Mouse (Mus musculus): ENCODE measurements at regions not wholly inside any gene's neighbourhood (a gene's known extent, or its start where the extent isn't known, plus 50 kb on each side); places are given as distances from the start of the nearest gene placed in this dataset.

DNA sequence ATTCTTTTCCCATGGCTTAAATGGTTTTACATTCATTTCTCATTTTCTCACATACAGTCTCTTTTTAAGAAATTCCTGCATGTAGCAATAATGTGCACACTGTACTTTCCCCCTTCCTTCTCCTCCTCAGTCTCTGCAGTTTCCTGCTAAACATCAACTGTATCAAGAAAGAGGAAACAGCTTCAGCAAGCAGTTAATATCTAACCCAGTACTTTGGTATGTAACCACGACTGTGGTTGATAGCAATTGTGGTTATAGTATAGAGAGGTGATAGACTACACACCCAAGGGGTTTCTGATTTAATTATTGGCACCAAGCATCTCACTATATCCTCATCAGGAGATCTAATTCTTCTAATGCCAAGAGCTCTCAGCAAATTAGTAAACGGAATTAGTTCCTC, 52.8 kb upstream of the Eci2 start:
- Histone ChIP-seq H3K27ac (no peak overlapping the region), H3K36me3 (no peaks in the 10 kb centered on the region), H3K4me2 (no peak overlapping the region), H3K4me1 (replicated peaks) (no peaks in the 10 kb centered on the region), H3K9me3 (replicated peaks) (no peaks in the 10 kb centered on the region), H3K9ac (no peak overlapping the region), H3K27me3 (no peaks in the 10 kb centered on the region), H3K4me3 (replicated peaks) (no peak overlapping the region)
- ATAC-seq (ENCODE audit: low read depth) (no peak), DNase-seq (no peak)
- WGBS (ENCODE audit: insufficient replicate concordance), result 16% methylated on average over 2 of the region's 2 CpGs

DNA sequence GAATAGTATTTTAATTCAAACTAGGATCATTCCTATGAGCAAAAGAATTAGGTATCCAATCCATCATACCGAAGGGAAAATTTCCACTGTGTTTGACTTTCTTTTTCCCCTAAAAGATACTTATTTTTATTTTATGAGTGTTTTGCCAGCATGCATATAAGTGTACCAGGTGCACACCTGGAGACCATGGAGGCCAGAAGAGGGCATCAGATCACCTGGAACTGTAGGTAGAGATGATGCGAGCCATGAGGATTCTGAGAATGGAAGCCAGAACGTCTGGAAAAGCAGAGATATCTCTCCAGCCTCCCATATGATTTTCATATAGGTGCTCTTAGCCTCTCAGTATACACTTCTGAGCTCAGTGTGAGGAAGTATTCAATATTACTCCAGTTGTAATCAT, 58.5 kb upstream of the Eci2 start:
- WGBS (ENCODE audit: insufficient replicate concordance), result 67% methylated on average over 3 of the region's 3 CpGs
- no peak overlapping the region for H3K4me3 ChIP-seq (replicated peaks)
- H3K27ac ChIP-seq, result no peak overlapping the region
- no peak for ATAC-seq (ENCODE audit: low read depth)
- H3K36me3 ChIP-seq, result no peaks in the 10 kb centered on the region
- no peak overlapping the region for H3K9ac ChIP-seq
- no peaks in the 10 kb centered on the region for H3K9me3 ChIP-seq (replicated peaks)
- H3K27me3 ChIP-seq, result no peaks in the 10 kb centered on the region
- no peak for DNase-seq
- no peak overlapping the region for H3K4me2 ChIP-seq
- no peaks in the 10 kb centered on the region for H3K4me1 ChIP-seq (replicated peaks)

DNA sequence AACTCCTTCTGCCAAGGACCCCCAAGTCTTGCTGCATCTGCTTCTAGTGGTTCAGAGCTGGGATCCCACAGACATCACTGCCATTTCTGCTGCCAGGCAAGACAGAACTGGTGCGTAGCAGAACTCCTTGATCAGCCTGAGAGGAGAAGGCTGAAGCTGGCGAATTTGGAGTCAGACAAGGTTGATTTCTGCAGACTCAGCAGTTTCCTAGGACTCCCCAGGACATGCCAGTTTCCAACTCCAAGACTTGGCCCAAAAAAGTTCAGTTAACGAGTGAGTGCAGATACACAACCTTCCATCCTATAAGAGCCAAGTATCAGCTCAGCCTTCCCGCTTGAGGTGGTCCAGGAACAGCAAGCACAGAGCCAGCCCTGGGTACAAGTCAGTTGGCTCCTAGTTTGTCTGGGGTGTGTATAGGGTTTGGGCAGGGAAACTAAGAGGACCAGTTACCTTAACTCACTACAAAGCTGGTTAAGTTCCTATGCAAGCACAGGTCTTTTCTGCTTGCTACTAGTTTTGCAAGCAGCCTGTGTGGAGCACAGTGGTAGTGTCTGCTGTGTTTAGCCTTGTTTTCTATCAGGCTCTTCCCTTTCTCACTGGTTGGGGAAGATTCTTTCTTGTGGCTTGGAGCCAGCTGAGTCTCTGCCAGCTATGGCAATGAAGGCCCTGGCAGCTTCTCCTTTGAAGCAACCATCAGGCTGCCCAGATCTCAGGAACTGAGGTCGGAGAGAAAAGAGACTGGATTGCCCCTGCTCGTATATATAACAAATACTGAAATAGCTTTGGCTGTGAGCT, 60.5 kb upstream of the Eci2 start:
- Histone ChIP-seq H3K4me2 (no peak overlapping the region), H3K27ac (no peak overlapping the region), H3K9ac (no peak overlapping the region), H3K27me3 (no peaks in the 10 kb centered on the region), H3K36me3 (no peaks in the 10 kb centered on the region), H3K9me3 (replicated peaks) (no peaks in the 10 kb centered on the region), H3K4me3 (replicated peaks) (no peak overlapping the region), H3K4me1 (replicated peaks) (no peaks in the 10 kb centered on the region)
- DNase-seq (no peak), ATAC-seq (ENCODE audit: low read depth) (no peak)
- 61% methylated on average over 6 of the region's 6 CpGs for WGBS (ENCODE audit: insufficient replicate concordance)

DNA sequence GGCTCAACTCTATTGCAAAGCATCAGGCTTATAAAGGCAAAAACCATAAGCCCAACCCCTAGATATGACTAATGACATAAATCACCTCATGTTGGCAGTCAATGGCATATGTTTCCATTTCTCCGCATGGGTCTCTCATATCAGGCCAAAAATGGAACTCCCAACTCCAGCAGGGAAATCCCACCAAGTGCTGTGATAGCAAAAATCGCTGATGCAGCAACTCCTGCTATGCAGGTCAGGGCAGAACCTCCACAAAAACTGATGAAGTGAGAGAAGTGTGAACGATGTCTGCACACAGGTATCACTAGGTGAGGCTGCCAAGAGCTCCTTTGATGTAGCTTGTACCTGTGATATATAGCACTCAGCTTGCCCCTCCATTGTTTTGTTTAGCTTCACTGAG, 64.3 kb upstream of the Eci2 start:
- no peak overlapping the region for H3K4me3 ChIP-seq (replicated peaks)
- DNase-seq (no peak), ATAC-seq (ENCODE audit: low read depth) (no peak)
- no peak overlapping the region for H3K9ac ChIP-seq
- H3K4me2 ChIP-seq, result no peak overlapping the region
- 58% methylated on average over 3 of the region's 3 CpGs for WGBS (ENCODE audit: insufficient replicate concordance)
- H3K27ac ChIP-seq, result no peak overlapping the region
- no peaks in the 10 kb centered on the region for H3K9me3 ChIP-seq (replicated peaks)
- H3K27me3 ChIP-seq, result no peaks in the 10 kb centered on the region
- H3K36me3 ChIP-seq, result no peaks in the 10 kb centered on the region
- no peaks in the 10 kb centered on the region for H3K4me1 ChIP-seq (replicated peaks)

DNA sequence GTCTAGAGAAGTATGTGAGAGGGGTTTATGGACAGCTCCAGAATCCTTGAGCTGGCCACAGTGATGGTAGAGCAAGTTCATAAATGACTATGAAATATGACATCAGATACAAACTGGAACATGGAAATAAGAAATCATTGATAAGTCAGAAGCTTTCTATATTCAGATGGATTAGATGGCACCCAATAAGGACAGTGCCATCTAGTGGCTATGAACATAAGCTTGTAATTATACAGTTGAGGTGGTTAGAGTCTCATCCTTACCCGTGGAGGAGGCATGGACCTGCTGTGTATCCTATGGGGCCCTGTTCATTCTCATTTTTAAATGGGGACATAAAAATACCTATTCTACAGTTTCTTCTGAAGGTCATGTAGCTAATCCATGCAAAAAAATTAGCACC, 92.9 kb upstream of the Eci2 start:
- Histone ChIP-seq H3K27ac (no peak overlapping the region), H3K9ac (no peak overlapping the region), H3K9me3 (replicated peaks) (no peaks in the 10 kb centered on the region), H3K27me3 (no peaks in the 10 kb centered on the region), H3K4me1 (replicated peaks) (no peaks in the 10 kb centered on the region), H3K36me3 (no peaks in the 10 kb centered on the region), H3K4me2 (no peak overlapping the region), H3K4me3 (replicated peaks) (no peak overlapping the region)
- DNase-seq (no peak), ATAC-seq (ENCODE audit: low read depth) (no peak)
- 22% methylated on average over 1 of the region's 1 CpGs for WGBS (ENCODE audit: insufficient replicate concordance)

DNA sequence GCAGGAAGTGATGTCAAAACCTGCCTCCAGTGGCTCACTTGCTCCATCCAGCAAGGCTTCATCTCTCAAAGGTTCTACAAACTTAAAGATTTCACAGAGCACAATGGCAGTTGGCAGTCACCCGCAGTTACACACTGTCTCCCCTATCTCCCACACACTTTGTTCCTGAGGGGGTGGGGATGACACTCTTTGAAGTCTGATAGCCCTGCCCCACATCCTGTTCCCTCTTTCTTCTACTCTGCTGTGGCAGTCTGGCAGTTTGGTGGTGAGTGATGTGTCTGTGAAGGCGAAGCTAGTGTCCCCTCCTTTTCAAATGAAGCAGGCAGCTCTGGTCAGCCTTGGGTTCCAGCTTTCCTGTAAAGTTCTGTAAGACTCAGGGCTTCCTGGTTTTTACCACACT, 102.6 kb upstream of the Eci2 start:
- no peak overlapping the region for H3K9ac ChIP-seq
- no peak overlapping the region for H3K27ac ChIP-seq
- H3K4me2 ChIP-seq, result no peak overlapping the region
- WGBS (ENCODE audit: insufficient replicate concordance), result 10% methylated on average over 2 of the region's 2 CpGs
- no peak for DNase-seq
- no peak for ATAC-seq (ENCODE audit: low read depth)
- H3K4me3 ChIP-seq (replicated peaks), result no peak overlapping the region
- H3K9me3 ChIP-seq (replicated peaks), result no peaks in the 10 kb centered on the region
- H3K27me3 ChIP-seq, result no peaks in the 10 kb centered on the region
- no peaks in the 10 kb centered on the region for H3K4me1 ChIP-seq (replicated peaks)
- no peaks in the 10 kb centered on the region for H3K36me3 ChIP-seq

DNA sequence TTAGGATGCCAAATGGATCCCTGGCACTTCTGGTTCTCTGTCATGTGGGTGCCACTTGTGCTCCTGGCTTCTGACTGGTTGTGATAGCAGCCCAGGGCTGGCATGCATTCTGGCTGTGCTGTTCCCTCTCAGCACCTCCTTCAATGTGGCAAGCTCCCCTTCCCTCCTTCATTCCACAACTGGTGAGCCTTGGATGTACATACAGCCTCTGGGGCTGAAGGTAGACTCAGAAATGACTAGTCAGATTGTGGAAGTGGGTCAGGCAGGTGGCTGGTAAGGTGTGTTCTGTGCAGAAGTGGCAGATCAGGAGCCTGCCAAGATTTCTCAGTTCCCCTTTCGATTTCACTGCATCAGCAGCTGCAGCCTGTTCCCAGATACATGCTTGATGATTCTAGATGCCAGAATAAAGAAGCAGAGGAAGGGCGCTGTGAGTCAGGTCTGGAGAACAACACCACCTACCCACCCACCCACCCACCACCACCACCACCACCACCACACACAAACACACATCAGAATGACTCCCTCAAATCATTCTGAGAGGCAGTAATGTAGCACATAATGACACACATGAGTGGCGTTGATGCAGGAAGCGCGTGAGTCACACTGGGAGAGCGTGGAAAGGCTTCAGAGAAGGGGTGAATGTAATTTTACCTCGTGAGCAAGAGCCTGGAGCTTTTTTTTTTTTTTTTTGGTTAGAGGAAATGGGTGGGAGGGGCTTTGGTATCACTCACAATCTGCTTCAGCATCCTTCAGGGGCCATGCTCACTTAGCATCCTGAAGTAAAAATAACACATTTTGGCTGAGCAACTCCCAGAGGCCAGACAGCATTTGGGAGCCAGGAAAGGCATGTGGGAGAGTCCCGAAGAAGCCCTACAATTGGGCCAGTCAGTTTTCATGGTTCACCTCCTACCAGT, 104.6 kb upstream of the Eci2 start:
- Histone ChIP-seq H3K4me2 (no peak overlapping the region), H3K4me3 (replicated peaks) (no peak overlapping the region), H3K27me3 (no peaks in the 10 kb centered on the region), H3K9ac (no peak overlapping the region), H3K36me3 (no peaks in the 10 kb centered on the region), H3K27ac (no peak overlapping the region), H3K4me1 (replicated peaks) (no peaks in the 10 kb centered on the region), H3K9me3 (replicated peaks) (no peaks in the 10 kb centered on the region)
- WGBS (ENCODE audit: insufficient replicate concordance), result 55% methylated on average over 8 of the region's 8 CpGs
- ATAC-seq (ENCODE audit: low read depth) (no peak), DNase-seq (no peak)

DNA sequence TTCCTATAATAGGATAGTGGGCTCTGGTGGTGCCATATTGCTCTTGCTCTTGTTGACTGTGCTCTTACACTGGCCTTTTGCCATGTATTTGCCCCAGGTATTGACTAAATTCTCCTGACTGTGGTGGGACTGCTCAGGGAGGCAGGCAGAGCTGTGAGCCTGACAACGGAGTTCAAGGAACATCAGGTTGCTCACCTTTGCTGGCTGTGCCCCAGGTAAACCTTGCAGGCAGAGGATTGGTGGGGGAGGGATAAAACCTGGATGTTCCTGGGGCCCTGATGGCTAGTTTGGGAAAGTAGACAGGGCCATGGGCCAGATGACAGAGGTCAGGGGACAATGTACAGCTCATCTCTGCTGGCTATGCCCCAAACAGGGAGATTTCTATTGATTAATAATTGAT, 124.7 kb upstream of the Eci2 start:
- H3K36me3 ChIP-seq, result no peaks in the 10 kb centered on the region
- H3K27me3 ChIP-seq, result no peaks in the 10 kb centered on the region
- no peak overlapping the region for H3K9ac ChIP-seq
- H3K27ac ChIP-seq, result no peak overlapping the region
- H3K4me2 ChIP-seq, result no peak overlapping the region
- ATAC-seq (ENCODE audit: low read depth) (no peak), DNase-seq (no peak)
- H3K4me1 ChIP-seq (replicated peaks), result no peaks in the 10 kb centered on the region
- no peaks in the 10 kb centered on the region for H3K9me3 ChIP-seq (replicated peaks)
- 54% methylated on average over 1 of the region's 1 CpGs for WGBS (ENCODE audit: insufficient replicate concordance)
- H3K4me3 ChIP-seq (replicated peaks), result no peak overlapping the region

DNA sequence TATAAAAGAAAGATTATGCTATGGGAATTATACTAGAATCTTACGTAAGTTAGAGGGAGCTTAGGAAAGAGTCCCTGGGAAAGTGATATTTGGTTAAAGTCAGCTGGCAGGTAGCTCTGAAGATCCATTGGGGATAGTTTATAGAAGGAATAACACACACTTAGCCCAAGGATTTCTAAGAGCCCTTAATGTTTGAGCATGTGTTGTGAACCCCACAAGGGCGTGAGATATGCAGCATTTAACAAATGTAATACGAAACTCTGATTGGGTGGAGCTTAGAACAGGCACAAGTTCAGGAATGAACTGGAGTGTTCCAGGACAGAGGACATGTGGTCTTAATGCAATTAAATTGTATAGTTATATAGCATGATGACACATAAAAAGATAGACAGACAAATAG, 132.6 kb upstream of the Eci2 start:
- DNase-seq (no peak), ATAC-seq (ENCODE audit: low read depth) (no peak)
- Histone ChIP-seq H3K36me3 (no peaks in the 10 kb centered on the region), H3K4me3 (replicated peaks) (no peak overlapping the region), H3K4me1 (replicated peaks) (no peaks in the 10 kb centered on the region), H3K9me3 (replicated peaks) (no peaks in the 10 kb centered on the region), H3K9ac (no peak overlapping the region), H3K4me2 (no peak overlapping the region), H3K27me3 (no peaks in the 10 kb centered on the region), H3K27ac (no peak overlapping the region)
- WGBS (ENCODE audit: insufficient replicate concordance), result 63% methylated on average over 3 of the region's 3 CpGs

DNA sequence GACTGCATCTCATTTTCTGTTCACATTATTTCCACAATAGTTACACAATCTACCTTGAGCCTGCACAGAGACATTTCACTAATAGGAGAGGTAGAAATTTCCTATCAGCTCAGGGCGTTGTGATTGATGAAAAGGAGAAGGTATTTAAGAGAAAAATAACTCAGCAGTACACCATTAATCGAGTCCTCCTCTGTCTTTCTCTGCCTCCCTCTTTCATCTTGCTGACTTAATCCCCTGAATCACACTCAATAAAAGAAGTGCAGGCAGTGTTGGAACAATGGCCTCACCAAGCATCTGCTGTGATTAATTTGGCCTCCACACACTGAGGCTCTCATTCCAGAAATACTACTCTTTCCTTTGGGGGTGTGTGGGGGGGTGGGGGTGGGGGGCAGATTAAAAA, 133.9 kb upstream of the Eci2 start:
- H3K9me3 ChIP-seq (replicated peaks), result no peaks in the 10 kb centered on the region
- DNase-seq (no peak), ATAC-seq (ENCODE audit: low read depth) (no peak)
- no peak overlapping the region for H3K9ac ChIP-seq
- H3K27ac ChIP-seq, result no peak overlapping the region
- no peak overlapping the region for H3K4me3 ChIP-seq (replicated peaks)
- no peaks in the 10 kb centered on the region for H3K4me1 ChIP-seq (replicated peaks)
- no peaks in the 10 kb centered on the region for H3K27me3 ChIP-seq
- H3K36me3 ChIP-seq, result no peaks in the 10 kb centered on the region
- no peak overlapping the region for H3K4me2 ChIP-seq
- WGBS (ENCODE audit: insufficient replicate concordance), result 35% methylated on average over 2 of the region's 2 CpGs

DNA sequence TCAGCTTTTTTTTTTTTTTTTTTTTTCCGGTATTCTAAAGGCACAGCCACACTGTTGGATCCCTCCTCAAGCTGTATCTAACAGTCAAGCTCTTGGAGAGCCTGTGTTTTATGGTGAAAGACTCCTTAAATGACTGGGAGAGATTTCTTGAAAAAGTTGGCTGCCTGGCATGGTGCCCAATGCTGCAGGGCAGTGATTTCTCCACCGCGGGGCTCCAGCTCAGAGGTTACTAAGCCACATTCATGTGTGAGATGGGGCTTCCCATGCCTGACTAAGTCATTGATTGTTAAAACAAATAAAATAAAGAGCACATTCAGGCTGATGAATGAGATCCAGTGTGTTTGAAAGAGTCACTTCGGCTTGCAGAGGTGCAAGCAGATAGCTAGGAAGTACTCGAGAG, 139.2 kb upstream of the Eci2 start:
- Histone ChIP-seq H3K27ac (no peak overlapping the region), H3K9me3 (replicated peaks) (no peaks in the 10 kb centered on the region), H3K36me3 (no peaks in the 10 kb centered on the region), H3K4me3 (replicated peaks) (no peak overlapping the region), H3K4me1 (replicated peaks) (no peaks in the 10 kb centered on the region), H3K27me3 (no peaks in the 10 kb centered on the region), H3K9ac (no peak overlapping the region), H3K4me2 (no peak overlapping the region)
- ATAC-seq (ENCODE audit: low read depth), result no peak
- WGBS (ENCODE audit: insufficient replicate concordance), result 69% methylated on average over 5 of the region's 5 CpGs
- DNase-seq, result no peak
